ENCODE assay signal across 13 mouse cellular contexts in the genomic region with DNA sequence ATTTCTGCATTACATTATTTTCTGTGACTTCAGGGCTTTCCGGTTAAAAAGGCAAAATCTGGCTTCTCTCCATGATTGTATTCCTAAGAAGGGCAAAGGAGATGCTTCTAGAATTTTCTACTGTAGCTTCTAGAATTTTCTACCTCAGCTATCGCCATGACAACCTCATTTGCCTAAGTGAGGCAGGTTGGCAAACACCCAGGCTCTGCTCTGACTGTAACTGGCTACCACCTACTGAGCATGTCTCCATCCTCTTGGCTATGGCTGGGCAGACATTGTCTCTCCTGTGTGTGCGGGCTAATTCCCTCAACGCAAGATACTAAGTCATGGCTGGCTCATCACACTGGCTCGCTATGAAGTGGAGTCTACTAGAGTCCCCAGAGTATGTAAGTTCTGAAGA. TPM values are rescaled to one million over a fixed set of nuclear protein-coding genes. Genes with fewer than 3 reads are reported as not detected.
DNase-seq lines count a peak whose midpoint lies in the region; ATAC-seq and TF ChIP-seq lines count a peak whose summit lies in the region.
"Had no signal": no experiment of that assay in that cellular context is flagged by ENCODE, and none has a peak within 500 bp of the region (broad histone marks: within the 10 kb centered on the region; RNA-seq: fewer than 3 reads in every experiment).

No protein-coding gene starts in this region.

- no peaks in the 10 kb centered on the region for H3K27me3 ChIP-seq in forebrain, postnatal 0 days (ENCODE audit: insufficient read depth, low read length)
- no peaks in the 10 kb centered on the region for H3K27me3 ChIP-seq in forebrain, embryonic 11.5 days (ENCODE audit: control insufficient read depth, insufficient read depth, low read length)
- H3K27me3 ChIP-seq in liver, embryonic 11.5 days (replicated peaks; ENCODE audit: control insufficient read depth, insufficient read depth, low read length) = no peaks in the 10 kb centered on the region
- H3K27me3 ChIP-seq: forebrain, embryonic 15.5 days; liver, embryonic 15.5 days; midbrain, embryonic 12.5 days had no signal

- intact Hi-C loops in left cerebral cortex, postnatal 10 days (cut with DNase I) = no loop called here

- DNase-seq in forebrain, postnatal 0 days = peak; percentile 74
- no peak for DNase-seq in forebrain, embryonic 11.5 days (ENCODE audit: low spot score)
- peak; percentile 41 for DNase-seq in NIH3T3 (ENCODE audit: low read depth)
- peak; percentile 39 to 64 for DNase-seq in frontal cortex, postnatal 10 days (ENCODE audit: low spot score in 2 of 2)
- peak; percentile 71 to 76 for DNase-seq in left cerebral cortex, postnatal 10 days (ENCODE audit: extremely low spot score in 1 of 2, low spot score in 2 of 2)
- DNase-seq in liver, embryonic 11.5 days (ENCODE audit: low spot score) = no peak
- no peak for DNase-seq in adrenal gland, adult 8-10 months
- DNase-seq in testis, postnatal 10 days (ENCODE audit: low spot score) = no peak
- DNase-seq: thymus, adult 18-20 months had no signal

- no peaks in the 10 kb centered on the region for H3K36me3 ChIP-seq in forebrain, postnatal 0 days (ENCODE audit: insufficient read depth)
- no peaks in the 10 kb centered on the region for H3K36me3 ChIP-seq in forebrain, embryonic 11.5 days (ENCODE audit: control insufficient read depth, insufficient read depth, low read length)
- H3K36me3 ChIP-seq in liver, embryonic 11.5 days (ENCODE audit: control insufficient read depth, insufficient read depth, low read length) = no peaks in the 10 kb centered on the region; the same call in 1 of the 2 replicates
- H3K36me3 ChIP-seq: forebrain, embryonic 15.5 days; midbrain, embryonic 12.5 days had no signal

- H3K9me3 ChIP-seq in forebrain, postnatal 0 days (ENCODE audit: low read length) = no peaks in the 10 kb centered on the region
- H3K9me3 ChIP-seq in forebrain, embryonic 11.5 days (ENCODE audit: control insufficient read depth, low read length) = no peaks in the 10 kb centered on the region
- no peaks in the 10 kb centered on the region for H3K9me3 ChIP-seq in liver, embryonic 11.5 days (ENCODE audit: control insufficient read depth, low read length)
- H3K9me3 ChIP-seq: forebrain, embryonic 15.5 days; liver, embryonic 15.5 days; midbrain, embryonic 12.5 days had no signal

- no peak overlapping the region for H3K4me2 ChIP-seq in forebrain, postnatal 0 days (ENCODE audit: low read depth)
- H3K4me2 ChIP-seq in forebrain, embryonic 11.5 days (ENCODE audit: low read depth, low read length, severe bottlenecking) = no peak overlapping the region
- H3K4me2 ChIP-seq in liver, embryonic 11.5 days = no peak overlapping the region
- H3K4me2 ChIP-seq: forebrain, embryonic 15.5 days; liver, embryonic 15.5 days; midbrain, embryonic 12.5 days had no signal

- H3K4me1 ChIP-seq in forebrain, postnatal 0 days (ENCODE audit: insufficient read depth) = peaks cover 7% of the 10 kb centered on the region
- H3K4me1 ChIP-seq in forebrain, embryonic 11.5 days (replicated peaks; ENCODE audit: control insufficient read depth, insufficient read depth, low read length) = no peaks in the 10 kb centered on the region
- no peaks in the 10 kb centered on the region for H3K4me1 ChIP-seq in liver, embryonic 11.5 days (replicated peaks; ENCODE audit: control insufficient read depth, insufficient read depth, low read length)
- H3K4me1 ChIP-seq: liver, embryonic 15.5 days; midbrain, embryonic 12.5 days had no signal

- H3K27ac ChIP-seq in forebrain, postnatal 0 days (ENCODE audit: low read depth, low read length) = no peak overlapping the region
- no peak overlapping the region for H3K27ac ChIP-seq in forebrain, embryonic 11.5 days (ENCODE audit: low read depth, low read length)
- H3K27ac ChIP-seq in liver, embryonic 11.5 days (ENCODE audit: low read depth, low read length) = no peak overlapping the region
- H3K27ac ChIP-seq: forebrain, embryonic 15.5 days; kidney, postnatal 0 days; liver, embryonic 15.5 days; midbrain, embryonic 12.5 days had no signal

- H3K9ac ChIP-seq in forebrain, postnatal 0 days = no peak overlapping the region
- H3K9ac ChIP-seq in forebrain, embryonic 11.5 days (ENCODE audit: low read length) = no peak overlapping the region
- no peak overlapping the region for H3K9ac ChIP-seq in liver, embryonic 11.5 days (ENCODE audit: low read depth, low read length)
- H3K9ac ChIP-seq: forebrain, embryonic 15.5 days; liver, embryonic 15.5 days; midbrain, embryonic 12.5 days had no signal

- WGBS in forebrain, postnatal 0 days = 57% methylated on average over 5 of the region's 5 CpGs
- 97% methylated on average over 5 of the region's 5 CpGs for WGBS in forebrain, embryonic 11.5 days
- 92% methylated on average over 5 of the region's 5 CpGs for WGBS in liver, embryonic 11.5 days

- TF ChIP-seq CTCF in forebrain, postnatal 0 days (IDR thresholded peaks at IDR 0.05; ENCODE audit: low read depth) = no peak

- no peak overlapping the region for H3K4me3 ChIP-seq in forebrain, postnatal 0 days (ENCODE audit: low read depth, low read length)
- no peak overlapping the region for H3K4me3 ChIP-seq in forebrain, embryonic 11.5 days (ENCODE audit: low read depth, low read length)
- H3K4me3 ChIP-seq in liver, embryonic 11.5 days (ENCODE audit: low read depth, low read length) = no peak overlapping the region
- H3K4me3 ChIP-seq: forebrain, embryonic 15.5 days; liver, embryonic 15.5 days; midbrain, embryonic 12.5 days had no signal

- ATAC-seq in forebrain, postnatal 0 days = peak; percentile 68
- no peak for ATAC-seq in forebrain, embryonic 11.5 days (replicated peaks; ENCODE audit: low FRiP score)
- no peak for ATAC-seq in liver, embryonic 11.5 days (replicated peaks; ENCODE audit: low FRiP score)
- ATAC-seq: forebrain, embryonic 15.5 days had no signal

RNA-seq across cellular contexts. Expression of gene Ccdc162, which starts 30.1 kb away (rescaled TPM):
- total RNA-seq in forebrain, postnatal 0 days (2014; rRNA removed) = 1.5 and 3.2 TPM in 2 replicates
- polyA plus RNA-seq in forebrain, postnatal 0 days (2015; fragmentation: Nextera tagmentation; extraction: Ambion mirVana) = 0.96 and 1.2 TPM in 2 replicates
- polyA plus RNA-seq in forebrain, embryonic 11.5 days (2014; fragmentation: Nextera tagmentation; extraction: Ambion mirVana) = 0.15 and 0.80 TPM in 2 replicates
- total RNA-seq in left cerebral cortex, postnatal 10 days (2021) = under 1 TPM; 0.49 to 0.83 TPM
- 0.26 and 0.43 TPM in 2 replicates for polyA plus RNA-seq in liver, embryonic 11.5 days (2014; fragmentation: Nextera tagmentation; extraction: Ambion mirVana)
- 1 to 10 TPM in 1 of 4 experiments, under 1 TPM in 3; 0.35 to 1.4 (median 0.58) TPM for total RNA-seq in adrenal gland, adult 8-10 months (2022)
- polyA plus RNA-seq: liver, embryonic 15.5 days had no signal

Comparison
In these comparisons a context has a peak if more than half of its experiments do, and no peak if none do; other contexts are left out.
1. DNase-seq: peak in forebrain, postnatal 0 days (single experiment), NIH3T3 (single experiment), frontal cortex, postnatal 10 days (2 of 2) and left cerebral cortex, postnatal 10 days (2 of 2); none in forebrain, embryonic 11.5 days (single experiment), liver, embryonic 11.5 days (single experiment), adrenal gland, adult 8-10 months (single experiment) and testis, postnatal 10 days (single experiment).